Mouse (Mus musculus): ENCODE results near the gene Nmt1. TPM values are rescaled to one million over a fixed set of nuclear protein-coding genes. Genes with fewer than 3 reads are reported as not detected.
A peak's percentile ranks its signal among the peaks of the same experiment; 100 is the strongest.

The Nmt1 gene
- total and polyA plus RNA-seq, 3 experiments: 29.8 to 147 (median 70.5) TPM

DNA sequence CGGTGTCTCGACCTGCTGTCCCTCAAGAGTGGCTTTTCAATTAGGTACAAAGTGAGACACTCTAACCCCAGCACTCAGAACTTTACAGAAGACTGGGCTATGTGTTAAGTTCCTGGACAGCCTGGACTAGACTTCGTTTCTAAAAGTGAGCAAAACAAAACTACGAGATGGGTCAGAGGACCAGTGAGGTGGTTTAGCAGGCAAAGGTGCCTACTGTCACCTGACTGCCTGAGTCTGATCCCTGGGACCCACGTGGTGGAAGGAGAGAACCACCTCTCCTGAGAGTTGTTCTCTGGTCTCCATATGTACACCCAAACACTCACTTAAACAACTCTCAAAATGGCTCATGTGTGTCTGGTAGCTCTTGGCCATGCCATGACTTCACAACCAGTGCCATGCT is 26.9 kb upstream of the Nmt1 start:
- Histone ChIP-seq H3K27me3 (ENCODE audit: control insufficient read depth in 1 of 2, insufficient read depth in 2 of 2, low read length in 2 of 2) (no peaks in the 10 kb centered on the region), H3K27ac (ENCODE audit: control insufficient read depth, low read depth, low read length) (no peak overlapping the region), H3K4me3 (ENCODE audit: control insufficient read depth in 1 of 2, insufficient read depth in 1 of 2, low read depth in 2 of 2, low read length in 2 of 2) (no peak overlapping the region), H3K4me1 (ENCODE audit: control insufficient read depth in 1 of 2, insufficient read depth in 2 of 2, low read length in 2 of 2) (peaks cover 17 to 30% of the 10 kb centered on the region in 2 experiments), H3K9ac (ENCODE audit: control insufficient read depth, low read depth, low read length, poor library complexity, severe bottlenecking) (no peak overlapping the region), H3K9me3 (replicated peaks; ENCODE audit: insufficient read depth, low read length) (no peaks in the 10 kb centered on the region), H3K36me3 (ENCODE audit: control insufficient read depth in 1 of 2, insufficient read depth in 2 of 2, low read length in 2 of 2) (peaks cover 5 to 23% of the 10 kb centered on the region in 2 experiments; a peak in 3 of 4 replicates), H3K79me2 (ENCODE audit: control insufficient read depth, insufficient read depth, low read length, poor library complexity) (peaks cover 2% of the 10 kb centered on the region)
- DNase-seq (ENCODE audit: low read depth, low spot score): no peak
- no peak for TF ChIP-seq TAL1 (IDR thresholded peaks at IDR 0.05; ENCODE audit: low read length)
- TF ChIP-seq SIN3A (IDR thresholded peaks at IDR 0.05; ENCODE audit: low read length): no peak
- no peak for TF ChIP-seq ZNF384 (IDR thresholded peaks at IDR 0.05; ENCODE audit: low read depth, low read length)

DNA sequence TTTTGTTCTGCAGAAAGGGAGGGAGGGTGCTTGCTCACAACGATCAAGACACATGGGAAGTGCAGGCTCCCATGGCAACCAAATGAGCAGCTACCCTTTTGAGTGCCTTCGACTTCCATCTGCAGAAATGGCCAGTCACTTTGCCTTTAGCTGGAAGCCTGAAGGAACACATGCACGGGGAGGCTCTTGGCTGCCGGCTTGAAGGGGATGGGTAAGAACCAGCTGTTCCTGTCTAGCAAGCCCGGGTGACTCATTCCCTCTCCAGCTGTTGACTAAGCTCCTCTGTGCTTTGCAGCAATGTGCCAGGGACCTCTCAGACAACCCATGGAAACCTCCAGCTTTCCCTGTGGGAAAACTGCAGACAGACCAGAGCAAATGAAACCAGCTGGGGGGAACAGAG is 24.8 kb upstream of the Nmt1 start:
- Histone ChIP-seq H3K4me1 (ENCODE audit: control insufficient read depth in 1 of 2, insufficient read depth in 2 of 2, low read length in 2 of 2) (peaks cover 11 to 21% of the 10 kb centered on the region in 2 experiments), H3K4me3 (ENCODE audit: control insufficient read depth in 1 of 2, insufficient read depth in 1 of 2, low read depth in 2 of 2, low read length in 2 of 2) (no peak overlapping the region), H3K27me3 (ENCODE audit: control insufficient read depth in 1 of 2, insufficient read depth in 2 of 2, low read length in 2 of 2) (no peaks in the 10 kb centered on the region), H3K36me3 (ENCODE audit: control insufficient read depth in 1 of 2, insufficient read depth in 2 of 2, low read length in 2 of 2) (peaks cover 0 to 17% of the 10 kb centered on the region in 2 experiments; a peak in 2 of 4 replicates), H3K9ac (ENCODE audit: control insufficient read depth, low read depth, low read length, poor library complexity, severe bottlenecking) (no peak overlapping the region), H3K27ac (ENCODE audit: control insufficient read depth, low read depth, low read length) (no peak overlapping the region), H3K79me2 (ENCODE audit: control insufficient read depth, insufficient read depth, low read length, poor library complexity) (peaks cover 2% of the 10 kb centered on the region), H3K9me3 (replicated peaks; ENCODE audit: insufficient read depth, low read length) (no peaks in the 10 kb centered on the region)
- DNase-seq (ENCODE audit: low read depth, low spot score): no peak
- no peak for TF ChIP-seq KAT2A (conservative IDR thresholded peaks at IDR 0.05; ENCODE audit: low read depth, low read length)
- peak; percentile 31; the same call in 1 of the 2 replicates for TF ChIP-seq ETS1 (IDR thresholded peaks at IDR 0.05; ENCODE audit: low read depth, low read length)

- Histone ChIP-seq H3K79me2 (ENCODE audit: control insufficient read depth, insufficient read depth, low read length, poor library complexity) (peaks cover 2% of the 10 kb centered on the region; the same call in 1 of the 2 replicates), H3K9ac (ENCODE audit: control insufficient read depth, low read depth, low read length, poor library complexity, severe bottlenecking) (no peak overlapping the region), H3K27me3 (ENCODE audit: control insufficient read depth in 1 of 2, insufficient read depth in 2 of 2, low read length in 2 of 2) (no peaks in the 10 kb centered on the region), H3K4me3 (ENCODE audit: control insufficient read depth in 1 of 2, insufficient read depth in 1 of 2, low read depth in 2 of 2, low read length in 2 of 2) (no peak overlapping the region), H3K27ac (ENCODE audit: control insufficient read depth, low read depth, low read length) (no peak overlapping the region), H3K9me3 (replicated peaks; ENCODE audit: insufficient read depth, low read length) (no peaks in the 10 kb centered on the region), H3K4me1 (ENCODE audit: control insufficient read depth in 1 of 2, insufficient read depth in 2 of 2, low read length in 2 of 2) (peaks cover 4 to 8% of the 10 kb centered on the region in 2 experiments), H3K36me3 (ENCODE audit: control insufficient read depth in 1 of 2, insufficient read depth in 2 of 2, low read length in 2 of 2) (peaks cover 0 to 8% of the 10 kb centered on the region in 2 experiments; a peak in 2 of 4 replicates)
- no peak for TF ChIP-seq UBTF (IDR thresholded peaks at IDR 0.05; ENCODE audit: borderline replicate concordance, insufficient read depth, low read depth, low read length)
- no peak for TF ChIP-seq CHD2 (IDR thresholded peaks at IDR 0.05; ENCODE audit: low read length)
- TF ChIP-seq E2F4 (IDR thresholded peaks at IDR 0.05; ENCODE audit: borderline replicate concordance, low read depth, low read length): no peak
- TF ChIP-seq ELF1 (IDR thresholded peaks at IDR 0.05; ENCODE audit: low read depth, low read length): no peak
- no peak for TF ChIP-seq USF1 (IDR thresholded peaks at IDR 0.05; ENCODE audit: low read depth, low read length)
- no peak for TF ChIP-seq NRF1 (IDR thresholded peaks at IDR 0.05; ENCODE audit: insufficient read depth, low read depth, low read length, poor library complexity, severe bottlenecking)
- TF ChIP-seq RAD21 (IDR thresholded peaks at IDR 0.05; ENCODE audit: low read depth, low read length): no peak
- TF ChIP-seq MAZ (IDR thresholded peaks at IDR 0.05; ENCODE audit: low read depth, low read length): no peak
- no peak for TF ChIP-seq ZMIZ1 (IDR thresholded peaks at IDR 0.05; ENCODE audit: low read depth, low read length)
- no peak for TF ChIP-seq GABPA (IDR thresholded peaks at IDR 0.05; ENCODE audit: low read depth, low read length)
- no peak for TF ChIP-seq ZNF384 (IDR thresholded peaks at IDR 0.05; ENCODE audit: low read depth, low read length)
- TF ChIP-seq NELFE (IDR thresholded peaks at IDR 0.05; ENCODE audit: low read depth, low read length): no peak
- TF ChIP-seq POLR2A (IDR thresholded peaks at IDR 0.05; ENCODE audit: control insufficient read depth in 1 of 2, insufficient read depth in 1 of 2, low read depth in 1 of 2, low read length in 2 of 2, poor library complexity in 1 of 2): no peak
- TF ChIP-seq EP300 (IDR thresholded peaks at IDR 0.05; ENCODE audit: low read depth in 1 of 2, low read length in 2 of 2): no peak
- DNase-seq (ENCODE audit: low read depth, low spot score): no peak
These were observed 23.1 kb upstream of the Nmt1 start for GRCm38 (mm10) chr11:103004852-103005251.

All from MEL (cell line).